Mouse (Mus musculus): ENCODE results near the gene Tmem217. TPM values are rescaled to one million over a fixed set of nuclear protein-coding genes. Genes with fewer than 3 reads are reported as not detected.

The Tmem217 gene
- total and polyA plus RNA-seq, 2 experiments from 2014 or later: 0.23 TPM; not detected in 1

DNA sequence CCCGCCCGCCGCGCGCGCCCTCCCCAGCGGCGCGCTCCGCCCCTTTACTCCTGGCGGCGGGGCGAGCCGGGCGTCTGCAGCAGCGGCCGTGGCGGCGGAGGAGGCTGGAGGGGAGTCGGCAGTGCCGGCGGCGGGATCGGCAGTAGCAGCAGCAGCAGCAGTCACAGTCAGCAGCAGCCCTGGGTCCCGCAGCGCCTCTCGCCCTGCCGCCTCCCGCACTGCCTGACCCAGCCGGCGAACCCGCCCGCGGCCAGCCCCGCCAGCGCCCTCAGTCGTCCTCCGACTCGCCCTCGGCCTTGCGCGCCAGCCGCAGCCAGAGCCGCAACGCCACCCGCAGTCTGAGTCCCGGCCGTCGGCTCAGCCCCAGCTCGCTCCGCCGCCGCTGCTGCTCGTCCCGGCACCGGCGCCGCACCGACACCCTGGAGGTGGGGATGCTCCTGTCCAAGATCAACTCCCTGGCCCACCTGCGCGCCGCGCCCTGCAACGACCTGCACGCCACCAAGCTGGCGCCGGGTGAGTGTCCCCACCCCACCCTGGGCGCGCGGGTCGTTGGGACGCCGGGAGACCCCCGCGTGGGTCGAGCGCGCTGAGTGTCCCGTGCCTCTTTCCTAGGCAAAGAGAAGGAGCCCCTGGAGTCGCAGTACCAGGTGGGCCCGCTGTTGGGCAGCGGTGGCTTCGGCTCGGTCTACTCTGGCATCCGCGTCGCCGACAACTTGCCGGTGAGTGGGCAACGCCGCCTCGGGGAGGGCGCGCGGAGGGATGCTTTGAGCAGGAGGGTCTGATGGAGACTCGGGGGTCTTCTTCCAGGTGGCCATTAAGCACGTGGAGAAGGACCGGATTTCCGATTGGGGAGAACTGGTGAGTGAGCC, 61.2 kb downstream of the Tmem217 start, which contains the start of gene Pim1:
Gene Pim1 (plus strand): TSS at position 41 of the 869 bp plus-strand sequence.
- H3K9me3 ChIP-seq (replicated peaks; ENCODE audit: control insufficient read depth, low read length): no peaks in the 10 kb centered on the region
- peaks cover 18% of the 10 kb centered on the region; the same call in 1 of the 2 replicates for H3K4me1 ChIP-seq (ENCODE audit: control insufficient read depth, insufficient read depth)
- peak within 1 kb of the TSS; percentile 98 for H3K4me3 ChIP-seq (ENCODE audit: low read depth, low read length)
- H3K27ac ChIP-seq (ENCODE audit: low read depth): peak within 1 kb of the TSS; percentile 98
- H3K27me3 ChIP-seq (ENCODE audit: control insufficient read depth, insufficient read depth, low read length): no peaks in the 10 kb centered on the region
- DNase-seq (ENCODE audit: low spot score): peak; percentile 13
- H3K9ac ChIP-seq (replicated peaks; ENCODE audit: low read depth, low read length): peak within 1 kb of the TSS; percentile 100
- TF ChIP-seq EP300 (IDR thresholded peaks at IDR 0.05; ENCODE audit: low read depth) (no peak), CTCF (IDR thresholded peaks at IDR 0.05; ENCODE audit: low read depth) (no peak)
- 2% methylated on average over 79 of the region's 99 CpGs for WGBS
- H3K4me2 ChIP-seq (ENCODE audit: low read depth, low read length): peak within 1 kb of the TSS; percentile 79
- ATAC-seq (ENCODE audit: insufficient read depth, low read depth): peak; percentile 21
- H3K36me3 ChIP-seq (replicated peaks; ENCODE audit: control insufficient read depth, insufficient read depth, low read length): peaks cover 19% of the 10 kb centered on the region

DNA sequence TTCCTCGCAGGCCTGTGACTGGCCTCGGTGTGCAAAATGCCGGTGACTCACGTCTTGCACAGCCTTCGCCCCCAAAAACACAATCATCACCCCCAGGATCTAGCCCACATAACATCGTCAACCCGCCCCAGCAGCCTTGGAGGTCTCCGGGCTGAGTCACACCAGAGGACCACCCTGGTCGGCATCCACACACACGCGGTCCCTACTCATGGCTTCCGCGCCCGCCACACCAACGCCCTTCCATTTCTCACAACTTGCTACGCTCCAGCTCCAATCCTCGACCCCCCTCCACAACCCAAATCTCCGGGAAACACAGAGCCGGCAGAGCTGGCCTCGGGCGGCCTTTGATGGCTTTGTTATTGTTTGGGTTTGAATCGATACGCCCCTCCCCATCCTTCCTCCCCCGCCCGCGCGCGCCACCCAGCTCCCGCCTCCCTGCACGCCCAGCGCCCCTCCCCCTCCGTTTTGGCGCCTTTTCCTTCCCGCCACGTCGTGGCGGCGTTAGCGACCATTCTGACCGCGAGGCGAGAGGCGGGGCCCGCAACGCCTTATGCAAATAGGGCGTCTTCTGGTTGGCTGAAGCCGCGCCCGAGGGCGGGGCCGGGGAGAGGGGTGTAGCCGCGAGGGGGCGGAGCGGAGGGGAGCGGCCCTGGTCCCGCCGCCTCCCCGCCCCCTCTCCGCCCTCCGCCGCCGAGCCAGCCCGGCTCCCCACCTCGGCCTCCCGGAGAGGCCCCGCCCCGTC, 62.0 kb downstream of the Tmem217 start:
- Histone ChIP-seq H3K9ac (replicated peaks; ENCODE audit: low read depth, low read length) (peak overlapping the region; percentile 100), H3K4me2 (ENCODE audit: low read depth, low read length) (peak overlapping the region; percentile 79), H3K9me3 (replicated peaks; ENCODE audit: control insufficient read depth, low read length) (no peaks in the 10 kb centered on the region), H3K36me3 (replicated peaks; ENCODE audit: control insufficient read depth, insufficient read depth, low read length) (peaks cover 19% of the 10 kb centered on the region), H3K4me3 (ENCODE audit: low read depth, low read length) (peak overlapping the region; percentile 98), H3K27ac (ENCODE audit: low read depth) (peak overlapping the region; percentile 98), H3K4me1 (ENCODE audit: control insufficient read depth, insufficient read depth) (peaks cover 18% of the 10 kb centered on the region; the same call in 1 of the 2 replicates), H3K27me3 (ENCODE audit: control insufficient read depth, insufficient read depth, low read length) (no peaks in the 10 kb centered on the region)
- TF ChIP-seq EP300 (IDR thresholded peaks at IDR 0.05; ENCODE audit: low read depth): peak; percentile 60; the same call in 1 of the 2 replicates
- peak; percentile 23 for TF ChIP-seq CTCF (IDR thresholded peaks at IDR 0.05; ENCODE audit: low read depth)
- WGBS: 2% methylated on average over 60 of the region's 68 CpGs
- ATAC-seq (ENCODE audit: insufficient read depth, low read depth) (peak; percentile 91), DNase-seq (ENCODE audit: low spot score) (peak; percentile 98)

DNA sequence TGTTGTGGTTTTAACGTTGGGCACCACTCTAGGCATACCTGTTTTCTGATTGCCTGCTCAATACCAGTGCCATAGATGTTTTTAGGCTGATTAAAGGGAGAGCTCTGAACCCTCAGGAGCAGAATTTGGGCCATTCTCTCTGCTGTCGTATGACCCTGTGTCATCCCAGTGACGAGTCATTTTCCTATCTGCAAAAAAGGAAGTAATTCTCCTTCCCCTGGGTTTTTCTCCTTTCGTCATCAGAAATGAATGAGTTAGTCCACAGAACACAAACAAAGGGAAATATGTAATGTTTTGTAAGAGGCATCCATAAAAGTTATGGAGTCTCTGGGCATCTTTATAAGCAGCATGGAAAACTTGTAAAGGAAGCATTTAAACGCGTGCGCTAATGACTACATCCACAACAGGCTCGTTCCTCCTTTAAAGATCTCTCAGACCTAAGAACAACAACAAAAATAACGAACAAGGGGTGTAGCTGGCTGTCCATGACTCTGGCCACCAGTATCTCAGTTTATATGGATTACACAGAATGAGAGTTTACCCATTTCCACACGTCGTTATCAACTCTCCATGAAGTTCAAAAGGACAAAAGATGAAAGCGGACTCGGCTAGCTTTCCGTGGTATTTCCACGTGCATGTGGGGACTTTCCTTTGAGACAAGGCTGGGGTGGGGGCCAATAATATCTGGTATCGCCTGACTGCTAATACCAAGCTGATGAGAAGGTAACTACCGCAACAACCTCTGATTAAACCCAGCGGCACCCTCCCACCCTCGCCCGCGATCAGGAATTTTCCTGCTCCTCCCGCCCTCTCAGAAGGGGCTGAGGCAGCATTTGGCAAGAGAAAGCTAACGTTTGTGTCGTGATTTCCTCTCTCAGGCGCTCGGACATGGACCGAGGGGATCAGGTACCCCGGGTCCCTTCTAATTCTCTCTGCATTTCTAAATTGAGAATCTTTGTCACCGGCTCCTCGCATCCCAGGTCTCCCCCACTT, 62.9 kb downstream of the Tmem217 start:
- Histone ChIP-seq H3K4me1 (ENCODE audit: control insufficient read depth, insufficient read depth) (peaks cover 18% of the 10 kb centered on the region; the same call in 1 of the 2 replicates), H3K9me3 (replicated peaks; ENCODE audit: control insufficient read depth, low read length) (no peaks in the 10 kb centered on the region), H3K36me3 (replicated peaks; ENCODE audit: control insufficient read depth, insufficient read depth, low read length) (peaks cover 14% of the 10 kb centered on the region), H3K27ac (ENCODE audit: low read depth) (peak overlapping the region; percentile 89), H3K4me2 (ENCODE audit: low read depth, low read length) (peak overlapping the region; percentile 79), H3K4me3 (ENCODE audit: low read depth, low read length) (peak overlapping the region; percentile 68), H3K9ac (replicated peaks; ENCODE audit: low read depth, low read length) (peak overlapping the region; percentile 69), H3K27me3 (ENCODE audit: control insufficient read depth, insufficient read depth, low read length) (no peaks in the 10 kb centered on the region)
- ATAC-seq (ENCODE audit: insufficient read depth, low read depth) (no peak), DNase-seq (ENCODE audit: low spot score) (peak; percentile 59)
- TF ChIP-seq CTCF (IDR thresholded peaks at IDR 0.05; ENCODE audit: low read depth) (no peak), EP300 (IDR thresholded peaks at IDR 0.05; ENCODE audit: low read depth) (no peak)
- WGBS: 5% methylated on average over 30 of the region's 30 CpGs

DNA sequence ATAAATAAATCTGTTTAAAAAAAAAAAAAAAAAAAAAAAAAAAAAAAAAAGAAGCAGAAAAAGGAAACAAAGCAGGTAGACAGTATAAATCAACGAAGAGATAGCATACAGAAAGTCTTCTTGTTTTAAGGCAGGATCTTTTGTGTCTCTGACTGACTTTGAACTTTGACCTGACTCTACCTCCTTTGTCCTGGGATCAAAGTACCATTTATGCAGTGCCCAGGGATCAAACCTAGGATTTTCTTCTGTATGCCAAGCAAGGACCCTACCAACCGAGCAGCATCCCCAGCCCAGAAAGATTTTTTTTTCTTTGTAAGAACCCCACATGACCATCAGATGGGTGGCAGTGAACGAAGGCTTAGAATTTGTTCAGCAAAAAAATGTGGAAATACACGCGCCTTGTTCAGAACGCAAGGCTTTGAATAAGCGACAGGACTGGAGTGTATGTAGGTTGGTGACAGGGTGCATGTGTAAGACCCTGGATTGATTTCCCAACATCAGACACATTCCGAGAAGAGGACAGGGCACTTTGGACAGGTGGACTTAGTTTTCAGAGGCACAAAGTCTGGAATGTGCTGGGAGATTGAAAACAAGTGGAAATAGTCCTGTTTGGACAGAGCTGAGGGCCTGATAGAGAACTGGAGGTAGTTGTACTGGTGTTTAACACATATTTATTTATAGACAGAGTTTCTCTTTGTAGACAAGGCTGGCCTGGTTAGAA, 63.8 kb downstream of the Tmem217 start:
- Histone ChIP-seq H3K27ac (ENCODE audit: low read depth) (peak overlapping the region; percentile 89; the same call in 1 of the 2 replicates), H3K9ac (replicated peaks; ENCODE audit: low read depth, low read length) (no peak overlapping the region), H3K27me3 (ENCODE audit: control insufficient read depth, insufficient read depth, low read length) (no peaks in the 10 kb centered on the region), H3K9me3 (replicated peaks; ENCODE audit: control insufficient read depth, low read length) (no peaks in the 10 kb centered on the region), H3K4me1 (ENCODE audit: control insufficient read depth, insufficient read depth) (peaks cover 18% of the 10 kb centered on the region; the same call in 1 of the 2 replicates), H3K36me3 (replicated peaks; ENCODE audit: control insufficient read depth, insufficient read depth, low read length) (peaks cover 6% of the 10 kb centered on the region), H3K4me3 (ENCODE audit: low read depth, low read length) (no peak overlapping the region), H3K4me2 (ENCODE audit: low read depth, low read length) (peak overlapping the region; percentile 79; the same call in 1 of the 2 replicates)
- DNase-seq (ENCODE audit: low spot score): peak; percentile 3
- 89% methylated on average over 8 of the region's 8 CpGs for WGBS
- TF ChIP-seq CTCF (IDR thresholded peaks at IDR 0.05; ENCODE audit: low read depth) (no peak), EP300 (IDR thresholded peaks at IDR 0.05; ENCODE audit: low read depth) (no peak)
- ATAC-seq (ENCODE audit: insufficient read depth, low read depth): no peak

Data from heart, postnatal 0 days (tissue).